Mouse (Mus musculus) G1E (cell line): Measurements from ENCODE around the gene Tmub2.

Source experiments
- CTCF ChIP-seq: IDR thresholded peaks from 2 replicates; pipeline ENCODE4 v1.5.1; 2012; ENCODE audit warnings: low read depth, low read length, inconsistent platforms, mixed read lengths
- GATA1 ChIP-seq: IDR thresholded peaks from 2 replicates; pipeline ENCODE4 v1.6.1; 2012; ENCODE audit warnings: borderline replicate concordance, low read length, inconsistent platforms, mixed read lengths
- GATA2 ChIP-seq: IDR thresholded peaks from 2 replicates; pipeline ENCODE4 v1.6.1; 2012; ENCODE audit warnings: low read depth, low read length, inconsistent platforms, borderline replicate concordance
- POLR2AphosphoS5 ChIP-seq: IDR thresholded peaks from 2 replicates; pipeline ENCODE4 v1.6.1; 2012; ENCODE audit warnings: low read depth, low read length, inconsistent platforms; ENCODE audit not compliant: insufficient replicate concordance

DNA sequence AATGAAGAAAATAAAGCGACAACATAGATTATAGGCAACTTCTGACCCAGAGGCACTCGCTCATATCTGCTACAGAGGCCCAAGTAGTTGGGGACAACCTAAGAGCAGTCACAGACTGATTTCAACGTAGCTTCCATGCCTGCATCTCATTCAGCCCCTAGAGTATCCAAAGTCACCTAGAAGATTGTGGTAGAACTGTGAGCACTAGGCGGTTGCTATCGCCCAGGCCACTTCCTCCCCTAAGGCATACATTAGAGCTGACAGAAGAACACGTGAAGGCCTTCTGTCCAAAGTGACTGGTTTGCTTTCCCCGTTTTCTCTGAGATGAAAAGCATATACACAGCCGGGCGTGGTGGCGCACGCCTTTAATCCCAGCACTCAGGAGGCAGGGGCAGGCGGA lies 29.6 kb downstream of the Tmub2 start:
- TF ChIP-seq GATA1: no peak
- TF ChIP-seq POLR2AphosphoS5: no peak
- no peak for TF ChIP-seq CTCF
- TF ChIP-seq GATA2: no peak
